Mouse (Mus musculus): ENCODE measurements around the gene Mug2. TPM values are rescaled to one million over a fixed set of nuclear protein-coding genes. Genes with fewer than 3 reads are reported as not detected.

Mug2 gene
- polyA plus RNA-seq (2012; ENCODE audit: low replicate concordance) = not detected in 2 replicates

GRCm38 (mm10) chr6:122006461-122006860 lies at the start of gene Mug2:
Gene Mug2, plus strand, starts transcription at chr6:122006761.

Other genes with a start within 250 kb of the Mug2 start
- gene Mug1, start 168.2 kb upstream of the Mug2 start, polyA plus RNA-seq (2012; ENCODE audit: low replicate concordance) = not detected in 2 replicates

Data from leukemia stem cell, adult 10-12 weeks (primary cell).